Mouse (Mus musculus) natural killer cell, adult 2 months (primary cell): ENCODE measurements around the gene Stk35.
"Not testable (repeated sequence)": the region's sequence is repeated elsewhere in the genome, so short reads cannot be mapped to it uniquely, and the experiment has no call there.

Experiments used
- DNase-seq, 2 experiments: peaks; one replicate each; pipeline ENCODE4 v3.0.0; 2022; ENCODE audit warnings: low spot score in 2 of 2

The Stk35 gene

DNA sequence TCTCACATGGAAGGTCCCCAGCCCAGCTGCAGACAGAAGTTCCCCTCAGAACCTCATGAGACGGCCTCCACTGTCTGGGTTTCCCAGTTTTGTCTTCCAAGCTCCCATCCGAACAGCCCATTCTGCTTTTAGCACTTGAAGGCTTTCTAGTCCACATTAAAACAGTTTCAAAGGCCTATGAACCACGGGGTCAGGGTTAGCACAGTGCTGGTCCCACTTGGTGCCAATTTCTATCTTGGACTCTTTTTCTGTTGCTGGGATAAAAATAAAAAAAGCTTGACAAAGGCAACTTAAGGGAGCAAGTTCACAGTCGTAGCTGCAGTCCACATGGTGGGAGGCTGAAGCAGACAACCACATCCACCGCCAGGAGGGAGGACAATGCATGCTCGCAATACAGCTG is 34.6 kb downstream of the Stk35 start:
- no peak for DNase-seq

DNA sequence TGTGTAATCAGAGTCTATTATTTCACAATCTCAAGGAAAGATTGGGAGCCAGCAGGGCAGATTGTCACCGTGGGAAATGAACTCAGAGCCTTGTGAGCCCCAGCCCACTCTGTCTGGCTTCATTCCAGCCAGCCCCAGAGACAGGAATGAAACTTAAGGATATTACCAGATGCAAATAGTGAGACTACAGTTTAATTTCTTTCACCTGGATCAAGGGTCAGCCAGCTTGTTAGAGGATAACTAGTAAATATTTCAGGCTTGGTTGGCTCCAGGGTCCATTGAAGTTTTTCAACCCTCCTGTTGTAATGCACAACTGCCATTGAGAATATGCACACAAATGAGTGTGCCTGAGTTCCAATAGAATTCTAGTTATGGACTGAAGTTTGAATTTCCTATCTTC is 36.6 kb downstream of the Stk35 start:
- DNase-seq, result no peak

DNA sequence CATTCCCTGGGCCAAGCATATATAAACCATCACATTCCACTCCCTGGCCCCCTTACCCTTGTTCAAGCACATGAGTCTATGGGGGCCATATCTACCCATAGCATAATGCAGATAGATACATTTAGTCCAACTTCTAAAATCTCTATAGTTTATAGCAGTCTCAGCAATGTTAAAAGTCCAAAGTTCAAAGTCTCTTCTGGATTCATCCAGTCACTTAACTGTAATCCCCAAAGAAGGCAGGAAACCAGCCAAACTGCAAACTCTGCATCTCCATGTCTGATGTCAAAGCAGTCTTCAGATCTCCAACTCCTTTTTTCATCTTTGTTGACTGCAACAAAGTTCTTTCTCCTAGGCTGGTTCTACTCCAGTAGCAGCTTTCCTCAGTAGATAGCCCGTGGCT is 38.0 kb downstream of the Stk35 start:
- no peak for DNase-seq

DNA sequence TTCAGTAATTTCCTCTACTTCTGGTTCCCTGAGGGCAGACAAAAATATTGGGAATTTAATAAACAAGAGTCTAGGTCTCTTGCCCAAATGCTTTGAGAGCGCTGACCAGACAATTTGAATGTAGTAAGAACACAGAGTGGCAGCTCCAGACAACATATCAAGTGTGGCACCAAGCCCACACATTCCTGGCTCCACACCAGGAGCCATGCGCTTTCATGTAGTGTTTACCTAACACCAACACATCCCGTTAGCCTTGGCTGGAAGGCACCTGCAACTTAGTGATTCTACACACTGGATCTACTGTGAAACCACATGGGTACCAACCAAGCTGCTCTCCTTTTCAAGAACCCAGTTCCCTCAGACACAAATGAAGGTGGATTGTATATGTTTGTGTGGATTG is 45.5 kb downstream of the Stk35 start:
- no peak for DNase-seq

DNA sequence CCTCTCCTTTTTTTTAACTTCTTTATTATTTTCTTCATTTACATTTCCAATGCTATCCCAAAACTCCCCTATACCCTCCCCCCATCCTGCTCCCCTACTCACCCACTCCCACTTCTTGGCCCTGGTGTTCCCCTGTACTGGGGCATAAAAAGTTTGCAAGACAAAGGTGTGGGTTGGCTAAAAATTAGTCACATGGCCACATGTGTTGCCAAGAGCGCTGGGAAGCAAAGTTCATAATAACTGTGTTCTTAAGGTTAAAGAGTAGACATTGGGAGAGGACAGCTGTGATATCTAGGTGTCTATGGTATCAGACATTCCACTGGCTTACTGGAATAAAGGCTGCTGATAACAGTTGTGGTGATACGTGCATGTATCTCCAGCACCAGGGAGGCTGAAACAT is 46.2 kb downstream of the Stk35 start:
- DNase-seq, result no peak

DNA sequence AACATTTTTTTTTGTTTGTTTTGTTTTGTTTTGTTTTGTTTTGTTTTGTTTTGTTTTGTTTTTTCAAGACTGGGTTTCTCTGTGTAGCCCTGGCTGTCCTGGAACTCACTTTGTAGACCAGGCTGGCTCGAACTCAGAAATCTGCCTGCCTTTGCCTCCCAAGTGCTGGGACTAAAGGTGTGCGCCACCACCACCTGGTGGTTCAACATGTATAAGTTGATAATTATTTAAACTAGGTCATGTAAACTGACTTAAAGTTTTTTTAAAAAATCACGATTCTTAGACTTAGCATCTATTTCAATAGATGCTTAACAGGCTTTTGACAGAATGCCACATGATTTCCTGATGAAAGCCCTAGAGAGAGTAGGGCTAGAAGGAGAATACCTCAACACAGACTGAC is 48.8 kb downstream of the Stk35 start:
- not testable (repeated sequence) for DNase-seq

DNA sequence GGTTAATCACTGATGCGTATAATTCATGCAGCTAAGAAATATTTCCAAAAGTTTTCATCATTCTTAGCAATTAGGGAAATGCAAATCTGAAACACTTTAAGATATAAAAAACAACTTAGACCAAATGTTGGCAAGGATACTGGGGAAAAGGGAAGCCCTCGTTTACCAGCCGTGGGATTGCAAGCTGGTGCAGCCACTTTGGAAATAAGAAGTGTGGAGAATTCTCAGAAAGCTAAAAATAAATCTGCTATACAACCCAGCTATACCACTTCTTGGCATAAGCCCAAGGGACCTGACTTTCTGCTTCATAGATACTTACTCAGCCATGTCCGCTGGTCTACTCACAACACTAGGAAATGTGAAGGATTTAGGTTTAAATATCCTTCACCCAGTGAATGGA is 51.2 kb downstream of the Stk35 start:
- DNase-seq, result no peak

DNA sequence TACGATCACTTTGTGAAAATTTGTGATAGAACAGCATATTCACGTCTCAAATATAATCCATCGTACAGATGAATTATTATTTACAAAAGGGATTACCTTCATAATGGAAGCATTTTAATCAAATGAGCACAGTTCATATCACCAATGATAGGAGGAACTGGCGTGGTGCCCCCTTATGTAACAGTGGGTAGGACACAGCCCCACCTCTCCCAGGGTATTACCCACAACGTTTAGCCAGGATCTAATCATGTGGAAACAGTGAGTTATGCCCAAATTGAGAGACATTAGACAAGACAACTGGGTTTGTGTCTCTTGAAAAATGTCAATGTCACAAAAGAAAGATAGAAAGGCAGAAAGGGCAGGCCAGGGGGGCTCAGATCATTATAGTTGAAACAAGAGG is 62.9 kb downstream of the Stk35 start:
- DNase-seq, result no peak

DNA sequence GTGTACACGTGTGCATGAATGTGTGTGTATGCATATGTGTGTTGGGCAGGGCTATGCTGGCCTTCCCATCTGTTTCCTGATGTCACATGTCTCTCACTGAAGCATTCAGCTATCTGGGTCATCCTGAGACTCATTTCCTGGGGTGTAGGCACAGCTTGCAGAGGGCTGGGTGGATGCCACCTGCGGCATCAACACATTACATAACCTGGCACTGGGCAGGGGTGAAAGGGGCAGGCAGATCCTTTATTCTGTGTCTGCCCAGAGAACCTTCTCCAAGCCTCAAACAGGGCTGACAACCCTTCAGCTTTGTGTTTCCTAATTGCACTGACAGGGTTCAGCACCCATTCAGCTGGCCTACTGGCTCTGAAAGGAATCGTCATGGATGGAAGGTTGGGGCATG is 64.6 kb downstream of the Stk35 start:
- DNase-seq, result no peak

DNA sequence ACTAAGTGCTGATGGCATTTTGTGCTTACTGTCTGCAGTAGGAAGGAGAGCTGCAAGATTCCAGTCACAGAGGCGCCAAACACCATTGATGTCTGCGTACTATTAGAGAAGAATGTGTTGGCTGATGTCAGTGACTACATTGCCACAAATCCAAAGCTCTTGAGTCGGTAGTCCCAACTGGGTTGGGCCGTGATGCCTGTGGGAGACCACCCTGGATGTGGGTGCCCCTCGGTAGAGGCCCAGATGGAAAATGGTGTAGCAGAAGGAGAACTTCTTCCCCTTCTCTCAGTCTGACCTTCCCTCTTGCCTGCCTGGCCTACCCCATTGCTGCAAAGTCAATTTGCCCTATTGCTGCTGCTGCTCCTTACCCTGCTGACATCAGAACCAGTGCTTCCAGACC is 68.8 kb downstream of the Stk35 start:
- DNase-seq, result no peak

DNA sequence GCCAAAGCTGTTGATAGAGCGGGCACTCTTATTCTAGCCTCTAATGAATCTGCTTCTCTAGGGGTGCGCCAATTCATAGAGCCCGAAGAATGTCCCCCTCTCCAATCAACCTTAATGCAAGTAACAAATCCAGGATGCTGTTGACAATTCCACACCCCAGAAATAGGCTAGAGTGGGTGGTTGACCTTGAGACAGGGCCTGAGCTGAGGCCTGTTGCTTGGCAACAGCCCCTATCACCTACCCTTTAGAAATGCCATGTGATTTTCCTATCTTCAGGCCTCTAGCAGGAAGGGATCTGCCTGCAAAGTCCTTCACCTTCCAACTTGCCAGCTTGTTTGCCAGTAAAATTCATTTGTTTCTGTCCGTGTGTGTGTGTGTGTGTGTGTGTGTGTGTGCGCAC is 70.9 kb downstream of the Stk35 start:
- DNase-seq, result no peak

DNA sequence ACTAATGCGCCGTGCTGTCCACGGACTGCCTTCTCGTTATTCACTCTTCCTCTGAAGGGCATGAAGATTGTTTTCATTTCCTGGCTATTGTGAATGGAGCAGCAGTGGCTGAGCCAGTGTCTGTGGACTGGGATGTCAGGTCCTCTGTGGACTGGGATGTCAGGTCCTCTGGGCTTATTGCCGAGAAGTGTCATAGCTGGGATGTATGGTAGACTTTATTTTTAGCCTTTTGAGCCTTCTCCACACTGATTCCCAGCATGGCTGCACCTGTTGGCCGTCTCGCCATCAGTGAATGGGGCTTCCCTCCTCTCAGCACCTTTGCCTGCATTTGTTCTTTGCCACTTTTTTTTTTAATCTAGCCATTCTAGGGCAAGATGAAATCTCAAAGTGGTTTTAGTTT is 71.8 kb downstream of the Stk35 start:
- DNase-seq, result no peak

DNA sequence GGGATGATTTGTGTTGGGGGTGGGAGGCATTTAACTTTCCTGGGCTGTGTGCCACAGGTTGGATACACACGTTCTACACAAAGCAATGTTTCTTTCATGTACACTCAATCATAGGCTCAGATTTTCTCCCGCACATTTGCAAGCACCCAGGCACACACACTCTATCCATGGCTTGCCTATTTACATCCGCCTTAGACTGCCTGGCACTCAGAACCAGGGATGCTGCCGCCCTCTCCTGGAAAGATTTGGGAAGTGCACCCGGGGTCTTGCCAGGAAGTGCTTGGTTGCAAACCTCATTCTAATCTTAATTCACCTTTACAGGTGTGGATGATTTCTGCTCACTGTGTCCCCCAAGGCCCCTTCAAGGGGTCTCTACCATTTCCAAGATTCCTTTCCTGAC is 73.2 kb downstream of the Stk35 start:
- peak; percentile 44 to 71 for DNase-seq

DNA sequence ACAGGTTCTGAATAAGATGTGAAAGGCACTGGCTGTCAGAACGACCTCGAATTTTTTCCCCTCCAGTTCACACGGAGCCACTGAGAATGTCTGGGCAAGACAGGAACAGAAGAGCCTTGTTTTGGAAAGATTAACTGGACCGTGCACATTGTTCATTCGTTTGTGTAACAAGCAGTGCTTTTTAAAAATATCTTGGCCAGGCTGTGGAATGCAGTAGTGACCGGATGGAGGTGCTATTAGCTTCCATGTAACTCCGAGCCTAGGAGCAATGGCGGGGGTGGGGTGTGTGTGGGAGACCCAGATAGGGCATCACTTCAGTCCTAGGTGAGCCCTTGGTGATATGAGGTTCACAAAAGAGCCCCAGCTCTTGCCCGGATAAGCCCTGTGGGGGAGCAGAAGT is 73.8 kb downstream of the Stk35 start:
- DNase-seq, result no peak

DNA sequence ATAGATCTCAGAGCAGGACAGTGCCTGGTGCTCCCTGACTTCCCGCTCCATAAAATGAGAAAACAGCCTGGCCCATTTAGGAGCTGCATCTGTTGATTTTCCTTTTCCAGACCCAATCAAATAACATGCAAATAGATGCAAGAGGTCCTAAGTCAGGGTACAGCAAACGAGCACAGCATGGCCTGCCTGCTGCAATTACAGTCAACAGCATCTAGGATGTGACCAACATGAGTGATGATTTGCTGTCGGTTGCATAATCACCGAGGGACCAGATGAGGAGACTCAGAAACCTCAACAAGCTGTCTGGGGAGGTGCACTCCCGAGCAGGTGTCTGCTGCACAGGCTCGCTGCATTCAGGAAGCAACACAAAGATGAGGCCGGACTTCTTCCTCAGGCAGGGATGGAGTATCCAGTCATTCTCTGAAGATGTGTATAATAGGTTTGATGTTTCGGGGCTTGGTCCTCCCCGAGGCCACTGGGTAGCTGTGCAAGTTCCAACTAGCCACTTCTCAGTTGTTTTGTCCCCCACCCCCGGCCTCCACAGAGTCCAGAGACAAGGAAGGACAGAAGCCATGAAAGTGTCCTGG is 74.3 kb downstream of the Stk35 start:
- no peak for DNase-seq

DNA sequence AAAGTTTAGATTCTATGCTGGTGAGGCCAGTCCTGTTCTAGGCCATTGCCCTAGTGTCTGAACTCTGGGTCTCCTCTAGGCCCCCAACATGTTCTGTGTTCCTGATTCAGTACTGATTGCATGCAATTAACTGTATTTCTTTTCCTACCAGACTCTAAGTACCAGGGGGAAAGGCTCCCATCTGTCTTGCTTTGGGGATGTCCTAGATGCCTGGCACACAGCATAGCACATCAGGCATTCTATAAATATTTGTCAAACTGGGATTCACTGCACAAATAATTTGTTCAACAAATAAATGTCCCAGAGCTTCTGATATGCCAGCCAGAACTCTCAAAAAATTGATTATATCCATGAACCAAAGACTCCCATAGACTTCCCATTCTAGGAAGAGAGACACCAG is 76.6 kb downstream of the Stk35 start:
- DNase-seq, result no peak

DNA sequence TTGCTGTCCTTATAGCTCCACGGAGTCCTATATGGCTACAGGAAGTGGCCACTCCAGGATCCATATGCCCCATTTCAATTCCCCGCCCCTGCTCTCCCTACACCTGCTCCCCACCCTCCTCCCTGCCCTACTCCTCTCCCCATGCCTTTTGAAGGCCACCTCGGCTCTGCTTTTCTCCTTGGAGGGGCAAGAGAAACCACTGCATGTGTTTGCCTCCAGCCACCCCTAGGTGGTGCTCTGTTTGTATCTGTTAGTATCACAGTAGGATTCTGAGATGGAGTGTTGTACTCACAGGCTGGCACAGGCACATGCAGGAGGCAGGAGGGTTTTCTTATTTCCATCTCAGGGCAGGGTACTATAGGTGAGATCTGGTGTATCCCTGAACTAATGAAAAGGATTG is 79.5 kb downstream of the Stk35 start:
- no peak for DNase-seq

DNA sequence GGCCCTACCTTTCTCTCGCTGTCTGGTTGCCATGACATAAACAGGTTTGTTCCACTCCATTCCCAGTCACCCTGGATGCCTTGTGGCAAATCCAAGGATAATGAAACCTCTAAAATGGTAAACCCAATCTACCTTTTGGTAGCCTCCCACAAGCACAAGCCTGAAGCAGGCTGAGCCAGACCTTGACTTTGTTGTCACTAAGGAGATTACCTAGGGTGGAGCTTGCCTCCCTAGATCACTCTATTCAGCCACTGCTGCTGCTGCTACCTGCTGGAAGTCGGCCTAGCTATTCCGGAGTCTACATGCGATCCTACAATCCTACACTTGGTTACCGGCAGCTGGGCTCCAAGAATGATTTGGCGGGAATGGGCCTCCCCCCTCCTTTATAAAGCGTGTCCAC is 79.9 kb downstream of the Stk35 start:
- no peak for DNase-seq

DNA sequence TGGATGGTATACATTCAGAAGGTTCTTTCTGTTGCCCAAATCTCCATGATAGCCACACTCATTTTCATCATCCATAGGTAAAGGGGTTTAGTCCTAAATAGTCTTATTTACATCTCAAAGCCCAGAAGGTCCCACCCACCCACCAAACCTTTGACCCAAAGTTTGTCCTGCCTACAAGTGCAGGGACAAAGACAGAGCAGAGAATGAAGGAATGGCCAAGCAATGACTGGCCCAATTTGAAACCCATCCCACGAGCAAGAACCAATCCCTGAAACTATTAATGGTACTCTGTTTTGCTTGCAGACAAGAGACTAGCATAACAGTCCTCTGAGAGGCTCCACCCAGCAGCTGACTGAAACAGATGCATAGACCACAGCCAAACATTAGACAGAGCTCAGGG is 81.6 kb downstream of the Stk35 start:
- no peak for DNase-seq
